Mouse (Mus musculus) urinary bladder, adult 2 months (tissue): ENCODE results near the gene Thbs4. TPM values are rescaled to one million over a fixed set of nuclear protein-coding genes. Genes with fewer than 3 reads are reported as not detected.
"Not testable (repeated sequence)": the region's sequence is repeated elsewhere in the genome, so short reads cannot be mapped to it uniquely, and the experiment has no call there.

Experiments used
- DNase-seq: peaks from one replicate; pipeline ENCODE4 v3.0.0; 2022; ENCODE audit warnings: low spot score
- polyA plus RNA-seq: library from polyadenylated mRNA; depleted of rRNA; stranded (reverse); fragments of >200 nt; gene quantifications from 2 replicates; pipeline ENCODE4 v1.2.3, GENCODE M21; 2012; rRNA removed

The Thbs4 gene
- polyA plus RNA-seq, result 0.38 and 0.43 TPM in 2 replicates

- no peak for DNase-seq
Measured at GRCm38 (mm10) chr13:92794462-92795214, at the start of gene Thbs4. Gene Thbs4 (minus strand): TSS chr13:92794818.

GRCm38 (mm10) chr13:92833162-92833561, 38.5 kb upstream of the Thbs4 start:
- no peak for DNase-seq

GRCm38 (mm10) chr13:92828820-92829219, 34.2 kb upstream of the Thbs4 start:
- DNase-seq, result no peak

DNA sequence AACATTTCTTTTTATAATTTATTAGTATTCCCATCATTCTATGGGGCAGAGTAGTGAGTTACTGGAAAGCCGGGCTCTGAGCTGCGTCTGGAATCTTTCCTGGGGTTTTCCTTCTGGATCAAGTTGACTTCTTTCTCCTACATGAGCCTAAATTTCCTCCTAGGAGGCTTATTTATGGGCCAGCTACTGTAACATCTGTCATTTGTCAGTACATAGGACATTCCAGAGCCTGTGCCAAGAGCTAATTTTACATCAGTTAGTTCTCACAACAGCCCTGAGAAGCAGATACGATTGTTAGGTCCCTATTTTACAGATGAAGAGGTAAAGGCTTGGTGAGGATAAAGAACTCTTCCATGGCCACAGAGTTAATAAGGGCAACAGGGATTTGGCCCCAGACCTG, 22.7 kb upstream of the Thbs4 start:
- no peak for DNase-seq

GRCm38 (mm10) chr13:92816329-92816728, 21.7 kb upstream of the Thbs4 start:
- DNase-seq, result no peak

- DNase-seq, result not testable (repeated sequence)
Measured at GRCm38 (mm10) chr13:92810592-92810991, 16.0 kb upstream of the Thbs4 start.

DNA sequence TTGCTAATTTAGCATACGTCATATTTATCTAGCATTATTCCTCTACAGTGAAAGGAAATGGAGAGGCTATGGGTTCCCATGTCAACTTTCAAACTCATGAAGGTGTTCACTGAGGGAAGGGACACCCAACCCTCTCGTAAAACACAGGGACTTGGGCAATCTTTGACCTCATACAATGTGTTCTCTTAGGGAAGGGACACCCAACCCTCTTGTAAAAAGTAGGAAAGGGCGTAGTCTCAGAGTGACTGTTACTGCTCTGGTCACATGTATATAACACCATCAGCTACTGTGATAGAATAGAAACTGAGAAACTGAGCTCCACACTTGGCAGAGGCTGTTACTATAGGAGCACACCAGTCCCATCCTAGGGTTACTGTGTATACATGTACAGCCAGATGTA, 13.2 kb upstream of the Thbs4 start:
- no peak for DNase-seq

DNA sequence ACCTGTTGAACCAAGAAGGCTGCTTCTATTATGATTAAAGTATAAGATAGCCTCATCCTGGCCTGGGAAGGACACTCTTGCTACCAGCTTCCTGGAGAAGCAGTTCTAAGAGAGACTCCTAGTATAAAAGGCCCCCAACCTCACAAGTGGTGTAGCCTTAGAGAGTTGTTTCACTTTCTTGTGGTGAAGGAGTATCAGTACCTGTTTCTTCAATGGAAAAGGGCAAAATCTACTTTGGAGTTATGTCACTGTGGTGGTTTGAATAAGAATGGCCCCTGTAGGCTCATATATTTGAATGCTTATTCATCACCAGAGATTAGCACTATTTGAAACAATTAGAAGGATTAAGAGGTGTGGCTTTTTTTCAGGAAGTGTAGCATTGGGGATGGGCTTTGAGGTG, 12.2 kb upstream of the Thbs4 start:
- no peak for DNase-seq

DNA sequence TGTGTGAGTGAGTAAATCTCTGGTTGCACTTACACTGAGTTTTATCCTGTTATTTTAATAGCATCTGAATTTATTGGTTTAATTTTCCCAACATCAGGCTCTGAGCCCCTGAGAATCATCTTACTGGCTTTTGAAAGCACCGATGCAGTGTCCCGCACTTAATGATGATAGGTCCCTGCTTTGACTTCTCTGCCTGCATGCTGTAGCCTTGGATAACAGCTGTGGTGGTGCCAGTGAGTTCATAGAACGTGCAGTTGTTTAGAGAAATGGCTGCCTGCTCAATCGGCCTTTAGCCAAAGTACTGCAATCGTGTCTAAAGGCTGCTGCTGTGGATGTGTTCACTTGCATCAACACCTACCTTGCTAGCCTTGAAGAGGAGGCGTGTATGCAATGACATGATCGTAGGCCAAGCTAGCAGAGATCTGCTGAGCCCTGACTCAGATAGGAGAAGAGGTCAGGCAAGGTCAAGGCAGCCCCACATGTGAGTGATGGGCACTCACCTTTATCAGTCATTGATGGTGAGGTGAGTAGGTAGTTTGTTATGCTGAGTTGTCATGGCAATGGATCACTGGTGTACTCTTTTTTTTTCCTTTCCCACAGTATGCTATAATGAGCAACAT, 4.8 kb upstream of the Thbs4 start:
- DNase-seq, result no peak

- no peak for DNase-seq
Measured at GRCm38 (mm10) chr13:92798830-92799229, 4.2 kb upstream of the Thbs4 start.

GRCm38 (mm10) chr13:92793636-92794035, 982 bp downstream of the Thbs4 start:
- DNase-seq, result no peak

DNA sequence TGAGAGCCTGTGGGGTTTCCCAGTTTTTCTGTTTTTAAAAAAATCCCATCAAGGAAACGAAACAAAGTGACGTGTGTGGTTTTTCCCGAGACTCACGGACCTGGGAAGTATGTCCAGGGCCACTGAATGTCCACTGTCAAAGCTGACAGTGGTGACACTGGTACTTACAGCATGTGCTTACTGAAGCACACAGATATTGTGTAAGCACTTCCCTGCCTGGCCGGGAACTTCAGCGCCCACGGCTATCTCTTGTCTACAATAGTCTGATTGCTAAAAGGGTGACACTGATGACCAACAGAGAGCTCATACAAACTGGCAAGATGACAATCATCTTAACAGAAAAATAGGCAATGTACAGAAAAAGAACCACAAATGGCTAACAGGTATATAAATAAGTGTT, 3.1 kb downstream of the Thbs4 start:
- no peak for DNase-seq

GRCm38 (mm10) chr13:92784311-92784710, 10.3 kb downstream of the Thbs4 start:
- DNase-seq, result no peak

DNA sequence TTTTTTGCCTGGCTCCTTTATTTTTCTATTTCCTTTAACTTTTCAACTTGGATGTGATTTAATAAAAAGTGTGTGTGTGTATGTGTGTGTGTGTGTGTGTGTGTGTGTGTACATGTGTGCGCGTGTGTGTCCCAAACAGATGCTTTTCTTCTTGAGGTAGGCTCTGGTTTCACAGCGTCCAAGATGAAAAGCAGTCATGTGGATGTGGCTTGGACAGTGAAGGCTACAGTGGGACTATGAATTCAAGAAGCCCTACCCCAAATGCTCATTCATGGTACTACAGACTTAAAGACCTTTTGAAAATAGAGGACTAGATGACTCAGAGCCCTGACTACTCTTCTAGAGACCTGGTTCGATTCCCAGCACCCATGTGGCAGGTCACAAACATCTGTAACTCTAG, 11.1 kb downstream of the Thbs4 start:
- no peak for DNase-seq

DNA sequence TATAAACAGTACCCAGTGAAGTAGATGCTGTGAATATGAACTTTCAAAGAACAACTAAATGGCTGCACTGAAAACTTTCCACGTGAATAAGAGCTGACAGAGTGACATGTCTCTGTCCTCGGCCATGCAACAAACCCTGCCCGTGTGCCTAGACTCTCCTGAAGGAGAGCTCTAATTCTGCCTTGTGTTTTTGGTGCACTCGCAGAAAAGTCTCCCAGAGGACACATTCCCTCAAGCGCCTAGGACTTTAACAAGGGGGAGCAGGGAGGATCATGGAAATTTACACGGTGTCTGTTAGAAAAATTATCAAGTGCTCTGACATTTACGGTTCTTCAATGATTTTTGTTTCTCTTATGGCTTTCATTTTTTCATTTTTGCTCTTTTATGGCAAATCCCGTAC, 13.7 kb downstream of the Thbs4 start:
- DNase-seq, result no peak

DNA sequence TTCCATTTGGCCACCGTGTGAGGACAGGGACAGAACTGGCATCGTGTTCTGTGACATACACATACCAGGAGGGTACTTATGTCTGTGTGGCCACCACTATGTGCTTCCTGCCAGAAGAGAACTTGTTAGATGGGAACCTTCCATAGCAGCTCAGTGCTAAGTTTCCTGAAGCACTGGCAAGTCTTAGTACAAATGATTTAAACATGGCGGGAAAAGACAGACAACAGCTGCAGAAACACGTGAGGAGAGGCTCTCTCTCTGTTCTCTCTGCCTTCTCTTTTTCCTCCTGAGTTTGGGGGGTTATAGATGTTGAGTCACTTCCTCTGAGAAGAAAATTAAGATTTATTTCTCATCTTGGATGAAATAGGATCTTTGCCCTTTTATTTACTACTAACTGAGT, 14.5 kb downstream of the Thbs4 start:
- no peak for DNase-seq

- DNase-seq, result no peak
Measured at GRCm38 (mm10) chr13:92778642-92779041, 16.0 kb downstream of the Thbs4 start.

DNA sequence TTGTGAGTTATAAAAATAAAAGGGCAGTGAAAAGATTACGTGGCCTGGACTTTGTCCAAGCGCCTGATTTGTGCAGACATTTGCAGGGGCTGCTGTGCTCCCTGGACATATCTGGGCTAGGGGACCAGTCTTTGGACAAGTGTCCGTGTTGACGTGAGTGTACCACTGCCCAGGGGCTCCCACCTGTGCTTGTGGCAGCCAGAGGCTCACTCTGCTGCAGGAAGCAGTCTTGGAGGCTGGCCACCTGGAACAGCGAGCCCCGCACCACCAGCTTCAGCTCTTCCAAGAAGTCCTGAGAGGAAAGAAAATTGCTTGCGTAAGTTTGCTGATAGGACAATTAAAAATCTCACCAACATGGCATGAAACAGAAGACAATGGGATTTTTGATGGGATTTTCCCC, 18.7 kb downstream of the Thbs4 start:
- DNase-seq, result no peak

DNA sequence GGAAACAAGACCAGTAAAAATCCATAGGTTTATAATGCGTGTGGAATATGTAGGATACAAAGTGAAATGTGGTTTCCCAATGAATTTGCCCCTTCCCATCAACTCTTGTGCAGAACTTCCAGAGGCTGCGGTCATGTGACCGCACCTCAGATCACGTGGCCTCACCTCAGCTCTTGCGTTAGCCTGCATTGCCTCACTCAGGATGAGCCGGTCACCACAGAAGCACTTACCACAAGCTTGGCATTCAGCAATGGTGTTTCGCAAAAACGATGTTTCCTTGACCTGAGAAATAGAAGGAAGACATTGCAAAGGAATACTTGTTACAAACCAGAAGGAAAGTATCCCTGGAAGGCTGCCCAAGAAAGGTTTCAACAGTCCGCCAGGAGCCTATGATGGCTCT, 19.7 kb downstream of the Thbs4 start:
- no peak for DNase-seq

DNA sequence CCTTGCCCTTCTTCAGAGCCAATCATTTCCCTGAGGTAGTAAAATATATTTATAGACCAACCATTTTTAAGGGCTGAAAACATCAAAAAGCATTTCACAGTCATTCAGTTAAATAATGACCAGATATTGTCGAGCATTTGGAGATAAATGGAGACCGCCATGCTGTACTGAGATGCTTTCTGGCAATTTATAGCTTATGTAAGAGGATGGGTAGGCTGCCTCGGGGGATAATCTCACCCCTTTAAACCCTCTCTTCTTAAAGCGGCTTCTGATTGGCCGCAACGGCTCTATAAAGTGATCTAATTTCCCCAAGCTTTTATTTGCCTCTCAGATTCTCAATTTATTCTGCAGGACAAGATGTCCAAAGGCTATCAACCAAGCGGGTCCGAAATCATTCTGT, 22.1 kb downstream of the Thbs4 start:
- no peak for DNase-seq

DNA sequence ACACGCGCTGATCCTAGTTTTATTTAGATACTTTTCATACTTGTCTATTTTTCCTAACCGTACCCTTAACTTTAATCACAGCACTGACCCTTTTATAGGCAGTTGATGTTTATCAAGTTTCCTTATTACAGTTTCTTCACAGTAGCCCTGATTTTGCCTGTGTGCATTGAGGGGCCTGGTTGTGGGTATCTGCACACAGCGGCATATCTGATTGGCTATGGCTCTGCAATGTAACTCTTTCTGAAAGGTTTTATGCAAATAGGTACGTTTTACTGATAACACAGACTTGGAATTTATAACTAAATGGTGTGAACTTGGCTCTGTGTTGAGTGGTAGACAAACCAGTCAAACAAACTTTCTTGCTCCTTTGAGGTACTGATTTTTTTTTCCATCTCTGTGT, 23.1 kb downstream of the Thbs4 start:
- DNase-seq, result no peak

DNA sequence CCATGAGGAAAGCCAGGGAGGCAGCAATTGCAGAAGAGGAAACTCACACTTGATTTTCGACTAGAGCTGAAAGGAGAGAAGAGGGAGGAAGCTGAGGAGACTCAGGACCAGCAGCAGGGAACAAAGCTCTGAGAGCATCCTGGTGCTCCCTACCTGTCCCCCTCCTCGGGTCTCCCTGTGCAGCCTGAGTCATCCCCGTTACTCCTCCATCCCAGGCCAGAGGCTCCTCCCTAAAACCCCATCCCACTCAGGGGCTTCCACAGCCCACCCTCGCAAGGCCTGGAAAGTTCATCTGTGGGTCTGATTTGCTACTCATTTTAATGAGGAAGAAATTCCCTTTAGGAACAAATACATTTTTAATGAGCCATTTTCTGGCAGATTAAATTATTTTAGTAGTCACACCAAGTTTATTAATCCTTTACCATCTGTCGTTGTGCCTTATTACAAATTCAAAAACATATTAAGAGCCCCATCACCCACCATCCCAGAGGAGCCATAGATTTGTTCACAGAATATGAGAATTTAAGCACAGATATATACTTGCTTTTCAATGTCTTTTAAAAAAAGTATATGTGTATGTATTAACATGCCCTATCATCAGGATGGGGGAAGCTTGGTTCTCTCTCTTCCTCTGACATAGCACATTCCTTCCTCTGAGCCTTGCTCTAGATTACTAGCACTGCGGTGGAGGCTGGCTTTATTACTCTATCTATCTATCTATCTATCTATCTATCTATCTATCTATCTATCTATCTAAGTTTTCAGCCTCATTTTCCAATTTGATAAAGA, 29.0 kb downstream of the Thbs4 start:
- no peak for DNase-seq

DNA sequence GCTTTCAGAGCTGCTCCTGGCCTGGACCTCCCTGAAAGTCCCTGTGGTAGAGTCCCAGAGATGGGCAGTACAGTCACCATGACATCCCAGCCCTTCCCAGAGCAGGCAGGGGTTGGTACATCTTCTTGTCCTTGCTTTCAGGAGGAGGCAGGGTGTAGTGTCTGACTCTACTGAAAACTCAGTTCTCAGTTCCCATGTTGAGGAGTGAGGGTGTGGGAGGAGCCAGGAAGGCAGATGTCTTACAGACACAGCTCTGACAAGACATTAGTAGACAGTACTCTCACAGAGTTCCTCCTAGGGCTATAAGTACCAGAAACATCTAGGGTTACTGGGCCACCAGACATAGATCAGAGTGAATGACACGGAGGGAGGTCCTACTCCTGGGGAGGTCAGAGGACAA, 32.3 kb downstream of the Thbs4 start:
- DNase-seq, result no peak
